Mouse (Mus musculus) C2C12 (cell line): ENCODE measurements around the gene Rbms2.

Experiments used
- CTCF ChIP-seq: IDR thresholded peaks from one replicate; pipeline ENCODE4 v1.5.1; 2011; ENCODE audit not compliant: control insufficient read depth, insufficient read depth, insufficient read length
- MAX ChIP-seq: IDR thresholded peaks from one replicate; pipeline ENCODE4 v1.6.1; 2011; ENCODE audit warnings: mild to moderate bottlenecking, control low read depth
- MYOG ChIP-seq: IDR thresholded peaks from one replicate; pipeline ENCODE4 v1.6.1; 2011; ENCODE audit not compliant: control insufficient read depth, insufficient read length; ENCODE audit errors: extremely low read depth
- USF1 ChIP-seq: IDR thresholded peaks from one replicate; pipeline ENCODE4 v1.6.1; 2011; ENCODE audit warnings: low read depth, mild to moderate bottlenecking, control low read depth, moderate library complexity

DNA sequence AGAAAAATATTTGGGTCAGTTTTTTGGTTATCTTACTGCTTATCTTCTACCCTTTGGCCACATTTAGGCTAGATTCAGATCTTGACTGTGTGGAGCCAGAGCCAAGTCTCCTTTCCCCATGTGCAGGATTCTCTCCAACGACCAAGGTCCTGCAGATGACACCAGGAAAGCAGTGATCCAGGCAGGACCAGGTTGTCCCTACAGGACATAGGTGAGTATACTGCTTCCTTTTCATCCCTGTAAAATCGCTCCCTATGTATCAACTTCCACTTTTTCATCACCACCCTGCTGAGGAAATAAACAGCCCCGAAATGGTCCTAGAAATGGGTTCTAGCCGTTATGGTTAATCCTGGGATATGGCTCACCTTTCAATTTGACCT, 83.8 kb downstream of the Rbms2 start:
- TF ChIP-seq CTCF (no peak), USF1 (no peak), MYOG (no peak), MAX (no peak)
